Mouse (Mus musculus) intestine, postnatal 0 days (tissue): ENCODE results near the gene C1qtnf3. TPM values are rescaled to one million over a fixed set of nuclear protein-coding genes. Genes with fewer than 3 reads are reported as not detected.
A peak's percentile ranks its signal among the peaks of the same experiment; 100 is the strongest.

Experiments
- ATAC-seq: fragments of 200-750 bp; cut with Nextera tagmentation; 2 replicates; pipeline ENCODE4 v1.8.0; 2017; ENCODE audit warnings: mild to moderate bottlenecking, moderate TSS enrichment, moderate library complexity
- H3K27ac ChIP-seq: fragments of 300-500 bp; sonication (generic); 2 replicates; pipeline ENCODE4 v1.5.1; 2014; ENCODE audit warnings: mild to moderate bottlenecking, low read depth, low read length, moderate library complexity
- H3K27me3 ChIP-seq: fragments of 300-500 bp; sonication (generic); replicated peaks from 2 replicates; pipeline ENCODE4 v1.6.1; 2014; ENCODE audit warnings: low read length, mixed read lengths; ENCODE audit not compliant: control insufficient read depth, insufficient read depth
- H3K36me3 ChIP-seq: fragments of 300-500 bp; sonication (generic); 2 replicates; pipeline ENCODE4 v1.6.1; 2014; ENCODE audit warnings: mild to moderate bottlenecking, moderate library complexity; ENCODE audit not compliant: control insufficient read depth, insufficient read depth
- H3K4me1 ChIP-seq: fragments of 300-500 bp; sonication (generic); replicated peaks from 2 replicates; pipeline ENCODE4 v1.6.1; 2014; ENCODE audit warnings: antibody characterized with exemption, low read length, mixed read lengths; ENCODE audit not compliant: control insufficient read depth, insufficient read depth
- H3K4me2 ChIP-seq: fragments of 300-500 bp; sonication (generic); replicated peaks from 2 replicates; pipeline ENCODE4 v1.6.1; 2014; ENCODE audit warnings: low read depth, mild to moderate bottlenecking, moderate library complexity
- H3K4me3 ChIP-seq: fragments of 300-500 bp; sonication (generic); 2 replicates; pipeline ENCODE4 v1.5.1; 2014; ENCODE audit warnings: low read depth, low read length
- H3K9ac ChIP-seq: fragments of 300-500 bp; sonication (generic); 2 replicates; pipeline ENCODE4 v1.6.1; 2014; ENCODE audit warnings: mild to moderate bottlenecking, low read depth, low read length
- H3K9me3 ChIP-seq: fragments of 300-500 bp; sonication (generic); 2 replicates; pipeline ENCODE4 v1.6.1; 2016; ENCODE audit warnings: mixed run types; ENCODE audit not compliant: control insufficient read depth
- CTCF ChIP-seq: sonication (generic); IDR thresholded peaks from 2 replicates; pipeline ENCODE4 v1.5.1; 2016; ENCODE audit warnings: low read depth, mild to moderate bottlenecking, control low read depth, antibody characterized with exemption, moderate library complexity
- WGBS: fragments of 180-500 bp; shearing (Covaris S2); extraction: QIAGEN DNeasy Blood & Tissue Kit; methylation state at CpG from one replicate; pipeline ENCODE4 v1.1.7; 2014; 5-methylcytosine and 5-hydroxymethylcytosine counted together
- polyA plus RNA-seq: library from polyadenylated mRNA; unstranded; fragments of >200 nt; fragmentation: Nextera tagmentation; extraction: Ambion mirVana; gene quantifications from 2 replicates; pipeline ENCODE4 v1.2.1, GENCODE M21; 2015

The C1qtnf3 gene
- polyA plus RNA-seq, 1 experiment from 2014 or later: 7.9 TPM

GRCm38 (mm10) chr15:10940148-10941108 is 11.7 kb upstream of the C1qtnf3 start:
- 74% methylated on average over 15 of the region's 15 CpGs for WGBS
- Histone ChIP-seq H3K36me3 (no peaks in the 10 kb centered on the region), H3K9me3 (no peaks in the 10 kb centered on the region), H3K4me1 (no peaks in the 10 kb centered on the region), H3K4me2 (no peak overlapping the region), H3K27ac (no peak overlapping the region), H3K9ac (no peak overlapping the region), H3K4me3 (no peak overlapping the region), H3K27me3 (no peaks in the 10 kb centered on the region)
- no peak for TF ChIP-seq CTCF
- no peak for ATAC-seq

- no peaks in the 10 kb centered on the region for H3K36me3 ChIP-seq
- ATAC-seq: no peak
- H3K27ac ChIP-seq: no peak overlapping the region
- no peaks in the 10 kb centered on the region for H3K4me1 ChIP-seq
- H3K4me3 ChIP-seq: no peak overlapping the region
- H3K9me3 ChIP-seq: no peaks in the 10 kb centered on the region
- no peak overlapping the region for H3K9ac ChIP-seq
- 80% methylated on average over 6 of the region's 6 CpGs for WGBS
- H3K4me2 ChIP-seq: no peak overlapping the region
- no peaks in the 10 kb centered on the region for H3K27me3 ChIP-seq
- no peak for TF ChIP-seq CTCF
These were observed 10.2 kb upstream of the C1qtnf3 start for GRCm38 (mm10) chr15:10941901-10942300.

DNA sequence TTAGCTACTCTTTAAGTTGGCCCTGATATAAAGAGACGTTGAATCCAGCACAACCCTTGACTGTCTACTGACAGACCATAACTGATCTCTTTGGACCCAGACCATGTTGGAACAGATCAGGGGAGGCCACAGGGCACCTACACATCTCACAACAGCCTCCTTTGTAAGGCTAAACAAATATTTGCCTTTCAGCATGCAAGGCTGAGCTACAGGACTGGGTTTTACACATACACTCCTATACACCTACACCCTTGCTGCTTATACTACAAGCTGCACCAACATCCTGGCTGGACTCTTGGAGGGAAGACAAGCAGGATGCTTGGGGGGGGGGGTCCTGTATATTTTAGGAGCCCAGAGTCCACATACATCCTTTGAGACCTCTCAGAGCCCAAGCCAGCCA is 4.3 kb upstream of the C1qtnf3 start:
- no peaks in the 10 kb centered on the region for H3K27me3 ChIP-seq
- no peak overlapping the region for H3K4me3 ChIP-seq
- 69% methylated on average over 1 of the region's 1 CpGs for WGBS
- no peak overlapping the region for H3K9ac ChIP-seq
- no peak for TF ChIP-seq CTCF
- H3K4me2 ChIP-seq: no peak overlapping the region
- no peak for ATAC-seq
- no peak overlapping the region for H3K27ac ChIP-seq
- H3K4me1 ChIP-seq: no peaks in the 10 kb centered on the region
- H3K36me3 ChIP-seq: no peaks in the 10 kb centered on the region
- no peaks in the 10 kb centered on the region for H3K9me3 ChIP-seq

- no peaks in the 10 kb centered on the region for H3K27me3 ChIP-seq
- no peak overlapping the region for H3K4me3 ChIP-seq
- no peak overlapping the region for H3K27ac ChIP-seq
- 46% methylated on average over 4 of the region's 4 CpGs for WGBS
- no peaks in the 10 kb centered on the region for H3K4me1 ChIP-seq
- no peaks in the 10 kb centered on the region for H3K9me3 ChIP-seq
- no peak overlapping the region for H3K4me2 ChIP-seq
- H3K36me3 ChIP-seq: no peaks in the 10 kb centered on the region
- no peak for ATAC-seq
- no peak for TF ChIP-seq CTCF
- no peak overlapping the region for H3K9ac ChIP-seq
These were observed 701 bp downstream of the C1qtnf3 start for GRCm38 (mm10) chr15:10952760-10953305.

- Histone ChIP-seq H3K9ac (no peak overlapping the region), H3K4me2 (no peak overlapping the region), H3K27ac (no peak overlapping the region), H3K4me1 (no peaks in the 10 kb centered on the region), H3K27me3 (no peaks in the 10 kb centered on the region), H3K9me3 (no peaks in the 10 kb centered on the region), H3K4me3 (no peak overlapping the region), H3K36me3 (no peaks in the 10 kb centered on the region)
- ATAC-seq: no peak
- TF ChIP-seq CTCF: no peak
- 76% methylated on average over 1 of the region's 1 CpGs for WGBS
These were observed 1.3 kb downstream of the C1qtnf3 start for GRCm38 (mm10) chr15:10953465-10953864.

DNA sequence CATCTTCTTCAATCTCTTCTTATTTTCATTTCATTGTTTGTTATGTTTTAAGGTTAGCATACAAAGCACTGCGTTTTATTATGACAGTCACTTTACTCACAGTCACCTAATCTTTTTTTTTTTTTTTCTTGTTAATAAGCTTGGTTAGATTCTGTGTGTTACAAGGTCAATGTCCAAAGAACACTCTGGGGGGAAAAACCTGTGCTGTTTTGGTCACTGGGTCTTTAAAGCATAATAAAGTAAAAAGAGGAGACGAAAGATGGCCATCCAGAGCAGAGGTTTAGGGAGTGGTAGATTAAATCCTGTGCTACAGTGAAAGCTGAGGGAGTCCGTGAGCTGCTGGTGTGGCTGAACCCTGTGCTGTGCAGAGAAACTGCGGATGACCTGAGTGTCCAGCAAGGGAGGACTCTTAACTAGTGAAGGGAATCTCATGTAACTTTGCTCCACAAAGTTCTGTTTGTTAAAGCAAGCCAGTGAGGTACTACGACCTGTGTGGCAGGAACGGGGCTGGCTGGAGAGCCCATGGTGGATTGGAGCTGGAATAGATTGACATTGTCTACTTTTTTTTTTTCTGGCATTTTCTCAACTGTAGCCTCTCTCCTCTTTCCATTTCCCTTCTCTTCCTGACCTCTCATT is 2.4 kb downstream of the C1qtnf3 start:
- Histone ChIP-seq H3K4me1 (0 out of 2 replicates have a peak, but pooled peaks cover 4% of the 10 kb centered on the region), H3K9ac (no peak overlapping the region), H3K27ac (no peak overlapping the region), H3K36me3 (no peaks in the 10 kb centered on the region), H3K4me2 (peak overlapping the region; percentile 49), H3K27me3 (no peaks in the 10 kb centered on the region), H3K4me3 (no peak overlapping the region), H3K9me3 (no peaks in the 10 kb centered on the region)
- 0 out of 2 replicates have a peak, but pooled peaks have one; percentile 37 for ATAC-seq
- WGBS: 47% methylated on average over 6 of the region's 6 CpGs
- TF ChIP-seq CTCF: no peak
